Mouse (Mus musculus) embryonic facial prominence, embryonic 11.5 days (tissue): Measurements from ENCODE around the gene Fat4. TPM values are rescaled to one million over a fixed set of nuclear protein-coding genes. Genes with fewer than 3 reads are reported as not detected.

Experiments
- ATAC-seq: fragments of 200-750 bp; cut with Nextera tagmentation; replicated peaks from 2 replicates; pipeline ENCODE4 v1.8.0; 2017; ENCODE audit warnings: low read depth; ENCODE audit not compliant: insufficient number of reproducible peaks, low FRiP score, low TSS enrichment
- DNase-seq: peaks from one replicate; pipeline ENCODE4 v3.0.0-alpha.2; 2015; ENCODE audit warnings: low spot score
- H3K27ac ChIP-seq: fragments of 300-500 bp; sonication (generic); replicated peaks from 2 replicates; pipeline ENCODE4 v1.5.1; 2014; ENCODE audit warnings: mild to moderate bottlenecking, low read depth, low read length, control low read depth
- H3K27me3 ChIP-seq: fragments of 300-500 bp; sonication (generic); 2 replicates; pipeline ENCODE4 v1.6.1; 2014; ENCODE audit warnings: mild to moderate bottlenecking, low read length, moderate library complexity, mixed read lengths; ENCODE audit not compliant: control insufficient read depth, insufficient read depth
- H3K36me3 ChIP-seq: fragments of 300-500 bp; sonication (generic); replicated peaks from 2 replicates; pipeline ENCODE4 v1.6.1; 2014; ENCODE audit warnings: low read depth, mild to moderate bottlenecking, low read length, moderate library complexity, mixed read lengths; ENCODE audit not compliant: control insufficient read depth, insufficient read depth
- H3K4me1 ChIP-seq: fragments of 300-500 bp; sonication (generic); 2 replicates; pipeline ENCODE4 v1.6.1; 2014; ENCODE audit warnings: low read length, mixed read lengths; ENCODE audit not compliant: control insufficient read depth, insufficient read depth
- H3K4me2 ChIP-seq: fragments of 300-500 bp; sonication (generic); 2 replicates; pipeline ENCODE4 v1.6.1; 2014; ENCODE audit warnings: low read depth, mild to moderate bottlenecking, control low read depth, low read length, moderate library complexity
- H3K4me3 ChIP-seq: fragments of 300-500 bp; sonication (generic); 2 replicates; pipeline ENCODE4 v1.5.1; 2014; ENCODE audit warnings: low read depth, low read length, control low read depth
- H3K9ac ChIP-seq: fragments of 300-500 bp; sonication (generic); replicated peaks from 2 replicates; pipeline ENCODE4 v1.6.1; 2014; ENCODE audit warnings: mild to moderate bottlenecking, control low read depth, low read length
- H3K9me3 ChIP-seq: fragments of 300-500 bp; sonication (generic); replicated peaks from 2 replicates; pipeline ENCODE4 v1.6.1; 2016; ENCODE audit warnings: mild to moderate bottlenecking, low read length, inconsistent platforms, mixed read lengths; ENCODE audit not compliant: control insufficient read depth
- WGBS: fragments of 180-500 bp; shearing (Covaris S2); extraction: QIAGEN DNeasy Blood & Tissue Kit; methylation state at CpG from one replicate; pipeline ENCODE4 v1.1.7; 2014; 5-methylcytosine and 5-hydroxymethylcytosine counted together
- polyA plus RNA-seq: library from polyadenylated mRNA; unstranded; fragments of >200 nt; fragmentation: Nextera tagmentation; extraction: Ambion mirVana; gene quantifications from 2 replicates; pipeline ENCODE4 v1.2.1, GENCODE M21; 2014

Gene Fat4
- polyA plus RNA-seq, 1 experiment from 2014 or later: 14.0 TPM

- Histone ChIP-seq H3K36me3 (no peaks in the 10 kb centered on the region; the same call in none of the 2 replicates), H3K9me3 (no peaks in the 10 kb centered on the region), H3K4me3 (no peak overlapping the region), H3K4me1 (no peaks in the 10 kb centered on the region), H3K27me3 (no peaks in the 10 kb centered on the region), H3K9ac (no peak overlapping the region), H3K27ac (no peak overlapping the region), H3K4me2 (no peak overlapping the region)
- ATAC-seq: no peak
- whole genome bisulfite sequencing: 78% methylated on average over 3 of the region's 3 CpGs
- no peak for DNase-seq
These were observed 102.4 kb downstream of the Fat4 start for GRCm38 (mm10) chr3:38989181-38989580.

GRCm38 (mm10) chr3:39000011-39000410 is 113.3 kb downstream of the Fat4 start:
- H3K4me1 ChIP-seq: no peaks in the 10 kb centered on the region
- H3K27ac ChIP-seq: no peak overlapping the region
- no peaks in the 10 kb centered on the region for H3K9me3 ChIP-seq
- no peak overlapping the region for H3K4me2 ChIP-seq
- ATAC-seq (no peak), DNase-seq (no peak)
- no peak overlapping the region for H3K4me3 ChIP-seq
- WGBS: 70% methylated on average over 3 of the region's 3 CpGs
- no peaks in the 10 kb centered on the region; the same call in 1 of the 2 replicates for H3K36me3 ChIP-seq
- H3K27me3 ChIP-seq: no peaks in the 10 kb centered on the region
- H3K9ac ChIP-seq: no peak overlapping the region

DNA sequence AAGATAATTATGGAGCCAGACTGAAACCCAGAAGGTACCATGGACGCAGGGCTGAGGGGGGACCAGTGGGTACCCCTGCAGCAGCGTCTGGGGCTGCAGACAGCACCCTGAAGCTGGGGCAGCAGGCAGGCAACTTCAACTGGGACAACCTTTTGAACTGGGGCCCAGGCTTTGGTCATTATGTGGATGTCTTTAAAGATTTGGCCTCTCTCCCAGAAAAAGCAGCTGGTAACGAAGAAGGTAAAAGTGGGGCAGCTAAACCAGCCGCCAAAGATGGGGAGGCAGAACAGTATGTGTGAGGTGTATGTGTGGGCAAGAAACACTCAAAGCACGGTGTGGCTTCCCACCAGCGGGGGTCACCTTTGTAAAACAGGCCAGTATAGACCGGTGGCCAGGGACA is 123.8 kb downstream of the Fat4 start:
- H3K27me3 ChIP-seq: no peaks in the 10 kb centered on the region
- ATAC-seq (no peak), DNase-seq (no peak)
- no peaks in the 10 kb centered on the region for H3K9me3 ChIP-seq
- no peak overlapping the region for H3K4me2 ChIP-seq
- no peak overlapping the region for H3K27ac ChIP-seq
- no peaks in the 10 kb centered on the region for H3K4me1 ChIP-seq
- no peak overlapping the region for H3K4me3 ChIP-seq
- WGBS: 92% methylated on average over 7 of the region's 7 CpGs
- no peaks in the 10 kb centered on the region; the same call in 1 of the 2 replicates for H3K36me3 ChIP-seq
- H3K9ac ChIP-seq: no peak overlapping the region

GRCm38 (mm10) chr3:39017633-39018032 is 130.9 kb downstream of the Fat4 start:
- Histone ChIP-seq H3K27ac (no peak overlapping the region), H3K4me1 (no peaks in the 10 kb centered on the region), H3K4me3 (no peak overlapping the region), H3K9me3 (no peaks in the 10 kb centered on the region), H3K4me2 (no peak overlapping the region), H3K36me3 (no peaks in the 10 kb centered on the region), H3K9ac (no peak overlapping the region), H3K27me3 (no peaks in the 10 kb centered on the region)
- DNase-seq (no peak), ATAC-seq (no peak)
- WGBS: 65% methylated on average over 1 of the region's 1 CpGs

GRCm38 (mm10) chr3:39036113-39036512 is 149.4 kb downstream of the Fat4 start:
- Histone ChIP-seq H3K4me2 (no peak overlapping the region), H3K9me3 (no peaks in the 10 kb centered on the region), H3K27me3 (no peaks in the 10 kb centered on the region), H3K36me3 (no peaks in the 10 kb centered on the region), H3K9ac (no peak overlapping the region), H3K4me3 (no peak overlapping the region), H3K4me1 (no peaks in the 10 kb centered on the region), H3K27ac (no peak overlapping the region)
- no peak for DNase-seq
- WGBS: 62% methylated on average over 2 of the region's 2 CpGs
- no peak for ATAC-seq

GRCm38 (mm10) chr3:39046425-39046824 is 159.7 kb downstream of the Fat4 start:
- no peak overlapping the region for H3K4me3 ChIP-seq
- H3K4me1 ChIP-seq: no peaks in the 10 kb centered on the region
- H3K36me3 ChIP-seq: no peaks in the 10 kb centered on the region
- H3K4me2 ChIP-seq: no peak overlapping the region
- 74% methylated on average over 4 of the region's 4 CpGs for WGBS
- DNase-seq (no peak), ATAC-seq (no peak)
- no peak overlapping the region for H3K27ac ChIP-seq
- H3K27me3 ChIP-seq: no peaks in the 10 kb centered on the region
- H3K9ac ChIP-seq: no peak overlapping the region
- no peaks in the 10 kb centered on the region for H3K9me3 ChIP-seq

- Histone ChIP-seq H3K27me3 (no peaks in the 10 kb centered on the region), H3K9me3 (no peaks in the 10 kb centered on the region), H3K27ac (no peak overlapping the region), H3K36me3 (no peaks in the 10 kb centered on the region), H3K4me2 (no peak overlapping the region), H3K4me3 (no peak overlapping the region), H3K4me1 (no peaks in the 10 kb centered on the region), H3K9ac (no peak overlapping the region)
- ATAC-seq (no peak), DNase-seq (peak; percentile 13)
- 84% methylated on average over 10 of the region's 10 CpGs for WGBS
These were observed 161.0 kb downstream of the Fat4 start for GRCm38 (mm10) chr3:39047621-39048303.

- no peaks in the 10 kb centered on the region for H3K27me3 ChIP-seq
- no peak overlapping the region for H3K27ac ChIP-seq
- no peaks in the 10 kb centered on the region for H3K4me1 ChIP-seq
- H3K36me3 ChIP-seq: no peaks in the 10 kb centered on the region
- ATAC-seq (no peak), DNase-seq (no peak)
- H3K4me3 ChIP-seq: no peak overlapping the region
- H3K4me2 ChIP-seq: no peak overlapping the region
- H3K9ac ChIP-seq: no peak overlapping the region
- no peaks in the 10 kb centered on the region for H3K9me3 ChIP-seq
- 64% methylated on average over 5 of the region's 5 CpGs for WGBS
These were observed 161.5 kb downstream of the Fat4 start for GRCm38 (mm10) chr3:39048304-39048667.
